Mouse (Mus musculus): ENCODE measurements around the gene Prim2.

DNA sequence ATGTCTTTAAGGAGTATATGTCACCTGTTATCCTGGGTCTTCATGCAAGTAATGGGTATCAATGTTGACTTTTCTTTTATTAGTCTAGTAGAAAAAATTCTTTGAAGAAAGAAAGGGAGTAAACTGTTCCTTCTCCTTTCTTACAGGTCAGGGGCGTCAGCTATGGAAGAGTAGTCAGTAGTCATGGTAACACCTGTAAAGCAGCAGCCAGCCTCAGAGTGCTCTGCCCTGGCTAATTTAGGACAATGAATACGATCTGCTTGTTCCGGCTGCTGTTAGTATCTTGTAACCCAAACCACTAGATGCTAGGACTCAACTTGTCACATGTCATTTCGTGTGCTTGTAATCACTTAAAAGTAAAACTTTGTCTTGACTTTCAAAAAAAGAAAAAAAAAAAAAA, 11.3 kb downstream of the Prim2 start:
- TF ChIP-seq CTCF (IDR thresholded peaks at IDR 0.05; ENCODE audit: low read depth, low read length) (no peak), GATA1 (IDR thresholded peaks at IDR 0.05; ENCODE audit: borderline replicate concordance, low read length) (no peak), TAL1 (conservative IDR thresholded peaks at IDR 0.05; ENCODE audit: low read depth, low read length) (no peak), POLR2AphosphoS5 (IDR thresholded peaks at IDR 0.05; ENCODE audit: insufficient replicate concordance, low read depth, low read length) (no peak), GATA2 (IDR thresholded peaks at IDR 0.05; ENCODE audit: borderline replicate concordance, low read depth, low read length) (no peak)
